Mouse (Mus musculus) heart, embryonic 11.5 days (tissue): ENCODE results near the gene 1700092M07Rik. TPM values are rescaled to one million over a fixed set of nuclear protein-coding genes. Genes with fewer than 3 reads are reported as not detected.
A peak's percentile ranks its signal among the peaks of the same experiment; 100 is the strongest.

ENCODE experiments used
- ATAC-seq: fragments of 200-750 bp; cut with Nextera tagmentation; replicated peaks from 2 replicates; pipeline ENCODE4 v1.8.0; 2017; ENCODE audit warnings: moderate library complexity; ENCODE audit not compliant: insufficient number of reproducible peaks, low FRiP score, low TSS enrichment
- H3K27ac ChIP-seq: fragments of 300-500 bp; sonication (generic); 2 replicates; pipeline ENCODE4 v1.5.1; 2014; ENCODE audit warnings: mild to moderate bottlenecking, low read depth, low read length
- H3K27me3 ChIP-seq: fragments of 300-500 bp; sonication (generic); 2 replicates; pipeline ENCODE4 v1.6.1; 2014; ENCODE audit warnings: mild to moderate bottlenecking, low read length, mixed read lengths; ENCODE audit not compliant: control insufficient read depth, insufficient read depth
- H3K36me3 ChIP-seq: fragments of 300-500 bp; sonication (generic); 2 replicates; pipeline ENCODE4 v1.6.1; 2014; ENCODE audit warnings: mild to moderate bottlenecking, low read length, moderate library complexity, mixed read lengths; ENCODE audit not compliant: control insufficient read depth, insufficient read depth
- H3K4me1 ChIP-seq: fragments of 300-500 bp; sonication (generic); 2 replicates; pipeline ENCODE4 v1.6.1; 2014; ENCODE audit warnings: low read length; ENCODE audit not compliant: control insufficient read depth, insufficient read depth
- H3K4me2 ChIP-seq: fragments of 300-500 bp; sonication (generic); 2 replicates; pipeline ENCODE4 v1.6.1; 2014; ENCODE audit warnings: mild to moderate bottlenecking, moderate library complexity
- H3K4me3 ChIP-seq: fragments of 300-500 bp; sonication (generic); 2 replicates; pipeline ENCODE4 v1.5.1; 2014; ENCODE audit warnings: low read depth, low read length
- H3K9ac ChIP-seq: fragments of 300-500 bp; sonication (generic); 2 replicates; pipeline ENCODE4 v1.6.1; 2014; ENCODE audit warnings: mild to moderate bottlenecking, low read depth, low read length, moderate library complexity
- H3K9me3 ChIP-seq: fragments of 300-500 bp; sonication (generic); replicated peaks from 2 replicates; pipeline ENCODE4 v1.6.1; 2016; ENCODE audit warnings: low read length; ENCODE audit not compliant: control insufficient read depth
- WGBS: fragments of 180-500 bp; shearing (Covaris S2); extraction: QIAGEN DNeasy Blood & Tissue Kit; methylation state at CpG from one replicate; pipeline ENCODE4 v1.1.7; 2014; ENCODE audit not compliant: insufficient replicate concordance; 5-methylcytosine and 5-hydroxymethylcytosine counted together
- polyA plus RNA-seq: library from polyadenylated mRNA; unstranded; fragments of >200 nt; fragmentation: Nextera tagmentation; extraction: Ambion mirVana; gene quantifications from 2 replicates; pipeline ENCODE4 v1.2.1, GENCODE M21; 2014

Gene 1700092M07Rik
- polyA plus RNA-seq: 0.99 and 2.2 TPM in 2 replicates

DNA sequence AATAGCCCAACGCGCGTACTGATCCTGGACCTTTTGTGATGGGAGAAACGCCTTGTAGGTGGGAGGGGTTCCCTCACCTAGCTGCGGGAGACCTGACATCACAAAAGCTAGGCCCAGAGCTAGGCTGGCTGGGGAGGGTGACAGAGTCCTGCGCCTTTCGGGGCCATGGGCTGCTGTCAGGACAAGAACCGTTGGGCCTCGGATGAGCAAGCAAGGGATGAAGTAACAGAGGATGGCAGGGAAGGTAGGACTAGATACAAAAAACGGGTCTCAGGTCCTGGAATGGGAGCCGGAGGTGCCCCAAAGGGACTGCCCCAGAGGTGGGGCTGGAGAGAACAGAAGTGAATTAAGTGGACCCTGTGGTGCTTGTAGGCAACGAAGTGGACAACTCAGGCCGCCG is at the start of gene 1700092M07Rik:
Gene 1700092M07Rik (plus strand): TSS at position 116 of the 400 bp plus-strand sequence.
- Histone ChIP-seq H3K27me3 (no peaks in the 10 kb centered on the region), H3K4me2 (peak within 1 kb of the TSS; percentile 88), H3K4me3 (peak within 1 kb of the TSS; percentile 98), H3K27ac (peak within 1 kb of the TSS; percentile 97), H3K9me3 (no peaks in the 10 kb centered on the region), H3K36me3 (peaks cover 34% of the 10 kb centered on the region), H3K4me1 (peaks cover 12% of the 10 kb centered on the region), H3K9ac (peak within 1 kb of the TSS; percentile 91)
- 70% methylated on average over 14 of the region's 14 CpGs for WGBS
- no peak for ATAC-seq

DNA sequence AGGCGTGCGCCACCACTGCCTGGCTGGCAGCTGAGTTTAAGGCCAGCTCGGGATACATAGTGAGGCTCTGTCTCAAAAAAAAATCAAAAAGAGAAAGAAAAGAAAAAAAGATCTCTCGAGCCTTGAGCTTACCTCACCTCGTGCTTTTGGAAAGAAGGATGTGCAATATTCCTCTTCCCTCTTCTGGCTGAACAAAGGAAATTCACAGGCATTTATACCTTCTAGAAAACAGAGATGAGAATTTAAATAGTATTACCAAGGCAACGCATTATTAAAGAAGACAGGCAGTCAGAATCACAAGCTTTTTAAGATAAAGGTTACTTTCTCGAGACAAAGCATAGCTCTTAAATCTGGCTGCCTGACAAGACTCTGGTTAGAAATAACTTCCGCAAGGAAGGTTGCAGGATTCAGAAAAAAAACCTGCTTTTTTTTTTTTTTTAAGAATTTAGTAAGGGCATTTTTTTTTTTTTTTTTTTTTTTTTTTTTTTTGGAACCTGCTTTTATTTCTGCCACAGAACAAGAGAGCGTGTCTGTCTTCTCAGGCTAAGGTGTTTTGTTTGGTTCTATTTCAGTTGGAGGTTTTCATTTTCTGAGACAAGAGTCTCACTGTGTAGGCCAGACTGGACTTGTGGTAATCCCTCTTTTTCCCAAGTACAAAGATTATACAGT is 48.5 kb upstream of the 1700092M07Rik start:
- no peaks in the 10 kb centered on the region for H3K36me3 ChIP-seq
- no peaks in the 10 kb centered on the region for H3K9me3 ChIP-seq
- no peak overlapping the region for H3K27ac ChIP-seq
- H3K4me2 ChIP-seq: no peak overlapping the region
- ATAC-seq: no peak
- 64% methylated on average over 9 of the region's 9 CpGs for WGBS
- H3K4me3 ChIP-seq: no peak overlapping the region
- no peaks in the 10 kb centered on the region for H3K4me1 ChIP-seq
- no peak overlapping the region for H3K9ac ChIP-seq
- no peaks in the 10 kb centered on the region for H3K27me3 ChIP-seq

DNA sequence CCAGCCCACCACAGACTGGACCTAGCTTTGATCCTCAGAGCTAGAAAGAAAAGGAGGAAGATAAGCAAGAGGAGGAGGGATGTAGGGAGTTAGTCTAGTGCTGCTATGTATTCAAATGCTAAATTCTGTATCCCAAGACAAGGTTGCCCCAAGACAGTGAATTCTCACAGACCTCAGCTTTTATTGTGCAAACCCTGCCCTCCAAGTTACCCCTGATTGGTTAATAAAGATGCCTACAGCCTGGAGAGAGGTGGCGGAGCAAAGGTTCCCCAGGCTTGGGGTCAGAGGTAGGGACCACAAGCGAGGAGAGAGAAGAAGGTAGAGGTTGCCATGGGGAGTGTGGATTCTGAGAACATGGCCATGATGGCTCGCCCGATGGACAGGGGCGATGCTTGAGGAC is 47.8 kb upstream of the 1700092M07Rik start:
- no peaks in the 10 kb centered on the region for H3K4me1 ChIP-seq
- WGBS: 68% methylated on average over 5 of the region's 5 CpGs
- no peak for ATAC-seq
- no peak overlapping the region for H3K9ac ChIP-seq
- no peak overlapping the region for H3K4me2 ChIP-seq
- H3K27ac ChIP-seq: no peak overlapping the region
- no peaks in the 10 kb centered on the region for H3K27me3 ChIP-seq
- no peaks in the 10 kb centered on the region for H3K36me3 ChIP-seq
- no peaks in the 10 kb centered on the region for H3K9me3 ChIP-seq
- H3K4me3 ChIP-seq: no peak overlapping the region

DNA sequence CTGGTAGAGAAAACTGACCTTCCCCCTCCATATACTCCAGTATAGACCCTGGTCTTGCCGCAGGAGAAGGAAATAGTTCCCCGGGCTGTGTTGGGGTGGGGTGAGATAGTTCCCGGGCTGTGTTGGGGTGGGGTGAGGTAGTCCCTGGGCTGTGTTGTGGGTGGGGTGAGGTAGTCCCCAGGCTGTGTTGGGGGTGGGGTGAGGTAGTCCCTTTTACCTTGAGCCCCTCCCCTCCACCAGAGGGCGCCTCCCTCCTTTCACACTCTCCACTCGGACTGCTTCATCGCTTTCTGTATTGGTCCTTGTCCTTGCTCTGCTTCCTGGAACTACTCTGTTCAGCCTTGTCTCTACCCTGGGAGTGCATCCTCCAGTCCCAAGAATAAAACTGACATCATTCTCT is 45.2 kb upstream of the 1700092M07Rik start:
- Histone ChIP-seq H3K9ac (no peak overlapping the region), H3K27ac (no peak overlapping the region), H3K9me3 (no peaks in the 10 kb centered on the region), H3K4me2 (no peak overlapping the region), H3K36me3 (no peaks in the 10 kb centered on the region), H3K4me3 (no peak overlapping the region), H3K4me1 (no peaks in the 10 kb centered on the region), H3K27me3 (no peaks in the 10 kb centered on the region)
- 57% methylated on average over 6 of the region's 6 CpGs for WGBS
- peak; percentile 46 for ATAC-seq

DNA sequence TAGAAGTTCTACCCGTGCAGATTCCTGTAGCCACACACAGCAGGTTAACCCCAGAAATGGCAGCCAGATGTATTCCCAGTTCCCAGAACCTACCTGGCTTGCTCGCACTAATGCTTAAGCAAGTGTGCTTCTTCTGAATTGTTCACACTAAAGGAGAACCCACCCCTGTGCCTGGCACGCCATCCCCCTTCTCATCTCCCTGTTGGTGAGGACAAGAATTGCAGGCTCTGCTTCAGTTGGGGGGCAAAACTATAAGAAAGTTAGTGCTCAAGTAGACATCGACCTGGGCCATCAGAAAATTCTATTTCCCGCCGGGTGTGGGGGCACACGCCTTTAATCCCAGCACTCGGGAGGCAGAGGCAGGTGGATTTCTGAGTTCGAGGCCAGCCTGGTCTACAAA is 40.9 kb upstream of the 1700092M07Rik start:
- Histone ChIP-seq H3K9ac (no peak overlapping the region), H3K36me3 (no peaks in the 10 kb centered on the region), H3K27me3 (no peaks in the 10 kb centered on the region), H3K4me2 (no peak overlapping the region), H3K9me3 (no peaks in the 10 kb centered on the region), H3K4me1 (no peaks in the 10 kb centered on the region), H3K27ac (no peak overlapping the region), H3K4me3 (no peak overlapping the region)
- ATAC-seq: no peak
- 64% methylated on average over 9 of the region's 9 CpGs for WGBS

DNA sequence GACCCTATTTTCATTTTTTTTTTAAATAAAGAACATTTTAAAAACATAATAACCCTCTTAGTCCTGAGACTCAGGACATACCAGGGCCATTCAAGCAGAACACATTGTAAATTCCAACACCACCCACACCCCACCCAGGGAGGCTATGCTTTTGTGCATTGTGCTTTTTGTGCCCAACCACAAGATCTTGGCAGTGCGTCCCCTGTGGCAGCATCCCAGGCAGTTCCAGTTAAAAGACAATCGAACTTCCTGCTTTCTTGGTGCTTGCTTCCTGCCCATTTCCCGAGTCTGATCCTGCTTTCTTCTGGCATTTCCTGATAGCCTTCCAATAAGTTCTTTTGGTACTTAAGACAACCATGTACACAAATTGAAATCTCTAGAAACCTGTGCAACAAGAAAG is 38.1 kb upstream of the 1700092M07Rik start:
- H3K27me3 ChIP-seq: no peaks in the 10 kb centered on the region
- no peaks in the 10 kb centered on the region for H3K4me1 ChIP-seq
- peaks cover under 1% of the 10 kb centered on the region for H3K36me3 ChIP-seq
- no peak overlapping the region for H3K27ac ChIP-seq
- H3K9me3 ChIP-seq: no peaks in the 10 kb centered on the region
- WGBS: 62% methylated on average over 3 of the region's 3 CpGs
- no peak overlapping the region for H3K4me2 ChIP-seq
- H3K4me3 ChIP-seq: no peak overlapping the region
- ATAC-seq: no peak
- H3K9ac ChIP-seq: no peak overlapping the region

DNA sequence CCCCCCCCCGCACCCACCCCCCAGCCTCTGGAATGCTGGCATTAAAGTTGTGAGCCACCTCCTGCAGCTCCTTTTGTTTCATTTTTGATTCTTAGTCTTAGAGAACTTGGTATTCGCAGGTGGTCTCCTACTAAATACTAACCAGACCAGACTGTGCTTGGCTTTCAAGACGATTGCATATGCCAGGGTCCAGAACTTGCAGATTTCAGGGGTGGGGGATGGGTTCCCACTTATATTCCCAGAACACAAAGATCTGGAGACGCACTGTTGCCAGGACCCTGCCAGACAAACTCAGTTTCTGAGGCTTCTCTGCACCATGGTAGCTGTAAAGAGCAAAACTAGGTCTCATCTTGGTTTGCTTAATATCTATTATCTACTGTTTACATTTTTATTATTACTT is 36.9 kb upstream of the 1700092M07Rik start:
- ATAC-seq: no peak

DNA sequence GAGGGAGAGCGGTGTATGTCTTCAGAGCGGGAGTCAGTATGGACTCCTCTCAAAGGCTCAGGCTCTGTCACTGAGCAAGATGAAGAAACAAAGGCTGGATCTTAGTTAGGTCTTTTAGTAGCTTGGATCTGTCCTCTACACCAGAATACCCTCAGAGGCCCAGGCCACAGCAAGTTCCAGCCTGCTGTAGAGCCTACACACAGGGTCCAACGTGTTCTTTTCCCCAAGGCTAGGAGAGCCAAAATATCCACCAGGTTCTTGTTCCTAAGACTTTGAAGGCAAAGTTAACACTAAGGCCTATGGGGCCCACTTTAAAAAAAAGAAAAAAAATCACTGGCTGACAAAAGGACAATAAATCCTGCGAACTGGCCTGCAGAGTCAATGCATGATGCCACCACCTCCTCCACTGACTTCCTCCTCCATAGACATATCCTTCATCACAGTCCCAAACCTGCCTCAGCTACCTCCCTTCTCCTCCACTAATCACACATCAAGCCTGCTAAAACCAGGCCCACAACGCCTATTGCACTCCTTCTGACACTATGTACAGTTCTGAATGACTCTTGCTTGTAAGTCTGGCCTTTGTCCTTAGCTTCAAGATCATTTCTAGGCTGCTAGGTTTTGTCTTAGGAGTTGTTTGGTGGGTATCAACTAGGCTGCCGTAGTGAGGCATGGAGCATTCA is 35.4 kb upstream of the 1700092M07Rik start:
- no peaks in the 10 kb centered on the region for H3K9me3 ChIP-seq
- no peaks in the 10 kb centered on the region for H3K4me1 ChIP-seq
- no peaks in the 10 kb centered on the region for H3K27me3 ChIP-seq
- H3K4me3 ChIP-seq: no peak overlapping the region
- ATAC-seq: no peak
- H3K4me2 ChIP-seq: no peak overlapping the region
- 83% methylated on average over 6 of the region's 6 CpGs for WGBS
- H3K9ac ChIP-seq: no peak overlapping the region
- H3K27ac ChIP-seq: no peak overlapping the region
- H3K36me3 ChIP-seq: peaks cover 25% of the 10 kb centered on the region

More for the DNA sequence above, 36.9 kb upstream of the 1700092M07Rik start:
- WGBS: 53% methylated on average over 4 of the region's 4 CpGs
- Histone ChIP-seq H3K4me1 (no peaks in the 10 kb centered on the region), H3K36me3 (peaks cover 12% of the 10 kb centered on the region), H3K4me3 (no peak overlapping the region), H3K4me2 (no peak overlapping the region), H3K9ac (no peak overlapping the region), H3K9me3 (no peaks in the 10 kb centered on the region), H3K27ac (no peak overlapping the region), H3K27me3 (no peaks in the 10 kb centered on the region)
